ENCODE assay signal across 8 mouse cellular contexts in the genomic region with DNA sequence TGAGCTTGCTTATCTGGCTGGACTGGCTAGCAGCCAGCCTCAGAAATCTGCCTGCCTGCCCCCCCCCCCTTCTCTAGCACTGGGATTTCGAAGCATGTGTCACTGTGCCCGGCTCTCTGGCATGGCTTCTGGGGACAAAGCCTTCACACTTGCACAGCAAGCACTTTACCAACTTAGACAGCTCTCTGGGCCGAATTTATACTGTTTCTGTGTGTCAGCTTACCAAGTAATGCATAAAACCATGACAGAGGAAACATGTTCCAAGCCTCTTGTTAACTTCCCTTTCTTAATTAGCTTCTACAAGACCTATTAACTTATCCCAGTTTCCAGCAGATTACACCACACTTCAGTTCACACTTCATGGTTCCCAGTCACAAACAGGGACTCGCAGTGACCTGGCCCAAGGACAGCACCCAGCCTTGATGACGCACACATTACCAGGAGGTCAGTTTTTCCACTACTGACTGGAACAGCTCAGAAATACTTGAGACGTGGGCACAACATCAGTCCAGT.
DNase-seq lines count a peak whose midpoint lies in the region; ATAC-seq and TF ChIP-seq lines count a peak whose summit lies in the region.

No protein-coding gene starts in this region.

- H3K4me3 ChIP-seq in midbrain, postnatal 0 days (ENCODE audit: low read depth, low read length), result no peak overlapping the region
- no peak overlapping the region for H3K4me3 ChIP-seq in midbrain, embryonic 15.5 days
- H3K4me3 ChIP-seq in forebrain, postnatal 0 days (ENCODE audit: low read depth, low read length), result no peak overlapping the region
- H3K4me3 ChIP-seq in heart, embryonic 16.5 days (ENCODE audit: low read length), result no peak overlapping the region
- H3K4me3 ChIP-seq in neural tube, embryonic 15.5 days (replicated peaks), result no peak overlapping the region

- no peak overlapping the region for H3K27ac ChIP-seq in midbrain, postnatal 0 days (ENCODE audit: low read depth, low read length)
- no peak overlapping the region for H3K27ac ChIP-seq in midbrain, embryonic 15.5 days
- no peak overlapping the region for H3K27ac ChIP-seq in forebrain, postnatal 0 days (ENCODE audit: low read depth, low read length)
- H3K27ac ChIP-seq in heart, embryonic 16.5 days (ENCODE audit: low read length), result peak overlapping the region; percentile 71
- no peak overlapping the region; the same call in 1 of the 2 replicates for H3K27ac ChIP-seq in neural tube, embryonic 15.5 days (replicated peaks)

- H3K4me2 ChIP-seq in midbrain, postnatal 0 days (ENCODE audit: low read depth, low read length, poor library complexity, severe bottlenecking), result no peak overlapping the region
- no peak overlapping the region for H3K4me2 ChIP-seq in midbrain, embryonic 15.5 days
- no peak overlapping the region for H3K4me2 ChIP-seq in forebrain, postnatal 0 days (ENCODE audit: low read depth)
- H3K4me2 ChIP-seq in heart, embryonic 16.5 days (ENCODE audit: low read depth, low read length), result 0 out of 2 replicates have a peak overlapping the region, but pooled peaks have one; percentile 2
- H3K4me2 ChIP-seq in neural tube, embryonic 15.5 days, result no peak overlapping the region

- 64% methylated on average over 6 of the region's 6 CpGs for WGBS in midbrain, postnatal 0 days
- WGBS in midbrain, embryonic 15.5 days, result 65% methylated on average over 6 of the region's 6 CpGs
- WGBS in forebrain, postnatal 0 days, result 35% methylated on average over 6 of the region's 6 CpGs
- 25% methylated on average over 6 of the region's 6 CpGs for WGBS in heart, embryonic 16.5 days
- WGBS in neural tube, embryonic 15.5 days, result 62% methylated on average over 6 of the region's 6 CpGs

- no peak overlapping the region for H3K9ac ChIP-seq in midbrain, postnatal 0 days (replicated peaks; ENCODE audit: low read length, poor library complexity, severe bottlenecking)
- H3K9ac ChIP-seq in midbrain, embryonic 15.5 days, result no peak overlapping the region
- no peak overlapping the region for H3K9ac ChIP-seq in forebrain, postnatal 0 days
- H3K9ac ChIP-seq in heart, embryonic 16.5 days (ENCODE audit: low read length), result 0 out of 2 replicates have a peak overlapping the region, but pooled peaks have one; percentile 33
- no peak overlapping the region for H3K9ac ChIP-seq in neural tube, embryonic 15.5 days (replicated peaks)

- H3K9me3 ChIP-seq in midbrain, postnatal 0 days (ENCODE audit: low read length), result no peaks in the 10 kb centered on the region
- no peaks in the 10 kb centered on the region for H3K9me3 ChIP-seq in midbrain, embryonic 15.5 days
- H3K9me3 ChIP-seq in forebrain, postnatal 0 days (ENCODE audit: low read length), result no peaks in the 10 kb centered on the region
- no peaks in the 10 kb centered on the region for H3K9me3 ChIP-seq in heart, embryonic 16.5 days (replicated peaks; ENCODE audit: control insufficient read depth, low read length)
- H3K9me3 ChIP-seq in neural tube, embryonic 15.5 days (replicated peaks), result no peaks in the 10 kb centered on the region

- no peak for ATAC-seq in midbrain, postnatal 0 days (ENCODE audit: low FRiP score)
- ATAC-seq in midbrain, embryonic 15.5 days (replicated peaks), result no peak
- peak; percentile 27; the same call in 1 of the 2 replicates for ATAC-seq in forebrain, postnatal 0 days
- peak; percentile 84 for ATAC-seq in heart, embryonic 16.5 days (replicated peaks; ENCODE audit: extremely low read depth, insufficient read depth, low FRiP score)
- no peak for ATAC-seq in neural tube, embryonic 15.5 days (ENCODE audit: low FRiP score)

- no peak for TF ChIP-seq CTCF in midbrain, postnatal 0 days (IDR thresholded peaks at IDR 0.05)
- no peak for TF ChIP-seq CTCF in forebrain, postnatal 0 days (IDR thresholded peaks at IDR 0.05; ENCODE audit: low read depth)

- DNase-seq in midbrain, postnatal 0 days (ENCODE audit: low spot score), result peak; percentile 58
- peak; percentile 40 for DNase-seq in forebrain, postnatal 0 days
- peak; percentile 60 to 84 for DNase-seq in lung, postnatal 4 days
- no peak for DNase-seq in layer of hippocampus, adult 8-10 months (ENCODE audit: low spot score in 2 of 2)
- no peak for DNase-seq in spleen, postnatal 14 days (ENCODE audit: low spot score in 2 of 2)

- no peaks in the 10 kb centered on the region for H3K4me1 ChIP-seq in midbrain, postnatal 0 days (ENCODE audit: insufficient read depth, low read length)
- no peaks in the 10 kb centered on the region for H3K4me1 ChIP-seq in midbrain, embryonic 15.5 days
- H3K4me1 ChIP-seq in forebrain, postnatal 0 days (ENCODE audit: insufficient read depth), result no peaks in the 10 kb centered on the region
- H3K4me1 ChIP-seq in heart, embryonic 16.5 days (ENCODE audit: control insufficient read depth, insufficient read depth, low read length), result peaks cover 11% of the 10 kb centered on the region
- 0 out of 2 replicates have a peak, but pooled peaks cover 12% of the 10 kb centered on the region for H3K4me1 ChIP-seq in neural tube, embryonic 15.5 days

- no peaks in the 10 kb centered on the region for H3K27me3 ChIP-seq in midbrain, postnatal 0 days (ENCODE audit: insufficient read depth, low read length)
- H3K27me3 ChIP-seq in midbrain, embryonic 15.5 days (replicated peaks), result no peaks in the 10 kb centered on the region
- H3K27me3 ChIP-seq in forebrain, postnatal 0 days (ENCODE audit: insufficient read depth, low read length), result no peaks in the 10 kb centered on the region
- no peaks in the 10 kb centered on the region for H3K27me3 ChIP-seq in heart, embryonic 16.5 days (ENCODE audit: control insufficient read depth, insufficient read depth, low read length)
- no peaks in the 10 kb centered on the region for H3K27me3 ChIP-seq in neural tube, embryonic 15.5 days (replicated peaks)

- no peaks in the 10 kb centered on the region for H3K36me3 ChIP-seq in midbrain, postnatal 0 days (ENCODE audit: insufficient read depth, low read length)
- no peaks in the 10 kb centered on the region for H3K36me3 ChIP-seq in midbrain, embryonic 15.5 days (replicated peaks)
- H3K36me3 ChIP-seq in forebrain, postnatal 0 days (ENCODE audit: insufficient read depth), result no peaks in the 10 kb centered on the region
- no peaks in the 10 kb centered on the region; the same call in 1 of the 2 replicates for H3K36me3 ChIP-seq in heart, embryonic 16.5 days (ENCODE audit: control insufficient read depth, insufficient read depth)
- no peaks in the 10 kb centered on the region for H3K36me3 ChIP-seq in neural tube, embryonic 15.5 days

Comparison
In these comparisons a context has a peak if more than half of its experiments do, and no peak if none do; other contexts are left out.
1. ATAC-seq: peak in forebrain, postnatal 0 days (single experiment) and heart, embryonic 16.5 days (single experiment); none in midbrain, postnatal 0 days (single experiment), midbrain, embryonic 15.5 days (single experiment) and neural tube, embryonic 15.5 days (single experiment).
2. DNase-seq: peak in midbrain, postnatal 0 days (single experiment), forebrain, postnatal 0 days (single experiment) and lung, postnatal 4 days (2 of 2); none in layer of hippocampus, adult 8-10 months (0 of 2) and spleen, postnatal 14 days (0 of 2).